Mouse (Mus musculus): ENCODE results near the gene Dmwd.

The Dmwd gene

GRCm38 (mm10) chr7:19075723-19076585 is at the start of gene Dmwd:
Gene Dmwd (plus strand): TSS chr7:19076227.
- peak; percentile 95 to 98 for DNase-seq (ENCODE audit: low spot score in 2 of 2)

DNA sequence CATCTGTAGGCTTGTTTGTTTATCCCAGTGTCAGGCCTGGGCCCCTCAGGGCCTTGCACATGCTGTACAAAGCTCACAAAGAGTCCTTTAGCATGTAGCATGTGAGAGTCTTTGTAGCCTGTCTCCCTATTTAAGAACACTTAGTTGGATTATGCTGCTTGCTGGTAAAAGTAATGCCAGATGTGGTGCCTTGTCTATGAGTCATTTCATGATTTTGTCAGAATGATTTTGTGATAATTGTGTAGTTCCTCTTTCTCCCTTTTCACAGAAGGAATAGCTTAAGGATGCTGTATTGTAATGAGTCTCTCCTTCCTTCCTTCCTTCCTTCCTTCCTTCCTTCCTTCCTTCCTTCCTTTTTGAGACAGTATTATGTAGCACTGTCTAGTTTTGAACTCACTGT is 48.0 kb upstream of the Dmwd start:
- no peak for DNase-seq (ENCODE audit: low spot score in 2 of 2)

- DNase-seq (ENCODE audit: low spot score in 2 of 2) = no peak
Measured at GRCm38 (mm10) chr7:19029084-19029653, 46.9 kb upstream of the Dmwd start.

- no peak for DNase-seq (ENCODE audit: low spot score in 2 of 2)
Measured at GRCm38 (mm10) chr7:19031641-19032040, 44.4 kb upstream of the Dmwd start.

GRCm38 (mm10) chr7:19044616-19045015 is 31.4 kb upstream of the Dmwd start:
- DNase-seq (ENCODE audit: low spot score in 2 of 2) = no peak

- no peak for DNase-seq (ENCODE audit: low spot score in 2 of 2)
Measured at GRCm38 (mm10) chr7:19046286-19047069, 29.5 kb upstream of the Dmwd start.

- DNase-seq (ENCODE audit: low spot score in 2 of 2) = no peak
Measured at GRCm38 (mm10) chr7:19048006-19048527, 28.0 kb upstream of the Dmwd start.

DNA sequence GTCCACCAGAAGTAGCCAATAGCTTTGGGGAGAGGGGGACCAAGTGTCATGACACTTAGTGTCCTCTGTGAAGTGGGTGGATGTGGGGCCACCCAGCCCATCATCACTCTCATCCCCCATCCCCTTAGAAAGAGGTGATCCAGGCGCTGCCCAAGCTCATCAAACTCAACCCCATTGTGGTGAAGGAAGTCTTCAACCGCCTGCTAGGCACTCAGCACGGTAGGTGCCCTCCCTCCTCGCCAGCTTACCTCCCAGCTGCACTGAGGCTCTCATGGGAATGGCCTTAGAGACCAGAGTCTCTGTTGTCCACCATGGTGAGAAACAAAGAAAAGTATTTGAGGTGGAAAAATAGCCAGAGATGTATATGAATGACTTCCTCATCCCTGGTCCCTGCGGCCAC is 26.8 kb upstream of the Dmwd start:
- DNase-seq (ENCODE audit: low spot score in 2 of 2) = no peak

- DNase-seq (ENCODE audit: low spot score in 2 of 2) = no peak
Measured at GRCm38 (mm10) chr7:19050172-19050571, 25.9 kb upstream of the Dmwd start.

- DNase-seq (ENCODE audit: low spot score in 2 of 2) = no peak
Measured at GRCm38 (mm10) chr7:19051161-19051560, 24.9 kb upstream of the Dmwd start.

GRCm38 (mm10) chr7:19052345-19053135 is 23.5 kb upstream of the Dmwd start:
- DNase-seq (ENCODE audit: low spot score in 2 of 2) = peak in 1 of 2 experiments; percentile 33

- DNase-seq (ENCODE audit: low spot score in 2 of 2) = no peak
Measured at GRCm38 (mm10) chr7:19053136-19053532, 22.9 kb upstream of the Dmwd start.

DNA sequence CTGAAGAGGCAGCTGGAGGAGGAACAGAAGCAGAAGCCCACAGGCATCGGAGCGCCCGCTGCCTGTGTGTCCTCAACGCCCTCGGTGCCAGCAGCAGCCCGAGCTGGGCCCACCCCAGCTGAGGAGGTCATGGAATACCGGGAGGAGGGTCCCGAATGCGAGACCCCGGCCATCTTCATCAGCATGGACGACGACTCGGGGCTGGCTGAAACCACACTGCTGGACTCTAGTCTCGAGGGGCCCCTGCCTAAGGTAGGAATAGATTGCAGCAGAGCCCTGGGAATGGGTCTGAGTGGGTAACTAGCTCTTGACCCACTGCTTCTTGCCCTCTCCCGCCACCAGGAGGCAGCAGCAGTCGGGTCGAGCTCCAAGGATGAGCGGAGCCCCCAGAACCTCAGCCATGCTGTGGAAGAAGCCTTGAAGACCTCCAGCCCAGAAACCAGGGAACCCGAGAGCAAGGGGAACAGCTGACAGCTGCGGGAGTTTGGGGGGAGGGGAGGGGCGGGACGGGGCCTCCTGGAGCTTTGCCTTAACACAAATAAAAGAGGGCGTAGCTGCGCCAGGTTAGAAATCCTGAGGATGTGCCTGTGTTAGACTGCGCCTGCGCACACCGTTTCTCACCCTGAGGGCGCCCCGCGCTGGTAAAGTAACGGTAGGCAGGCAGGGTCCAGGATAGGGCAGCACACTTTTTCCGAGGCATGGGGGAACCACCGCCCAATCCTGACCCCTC is 21.8 kb upstream of the Dmwd start, which contains the start of gene Rsph6a:
Gene Rsph6a (plus strand): TSS at position 644 of the 730 bp plus-strand sequence.
- DNase-seq (ENCODE audit: low spot score in 2 of 2) = peak in 1 of 2 experiments; percentile 42

DNA sequence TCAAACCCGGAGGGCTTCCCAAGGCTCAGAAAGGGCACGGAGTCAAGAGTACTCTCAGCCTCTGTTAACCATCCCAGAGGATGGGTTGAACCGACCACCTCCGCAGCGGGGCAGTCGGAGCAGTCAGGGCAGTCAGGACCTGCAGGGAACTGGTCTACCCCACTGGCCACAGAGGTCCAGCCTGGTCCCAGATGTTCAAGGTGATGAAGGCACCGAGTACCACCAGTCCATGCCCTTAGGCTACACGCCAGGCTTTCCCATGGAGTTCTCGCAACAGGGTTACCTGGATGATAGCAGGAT is 21.3 kb upstream of the Dmwd start:
- DNase-seq (ENCODE audit: low spot score in 2 of 2) = no peak

DNA sequence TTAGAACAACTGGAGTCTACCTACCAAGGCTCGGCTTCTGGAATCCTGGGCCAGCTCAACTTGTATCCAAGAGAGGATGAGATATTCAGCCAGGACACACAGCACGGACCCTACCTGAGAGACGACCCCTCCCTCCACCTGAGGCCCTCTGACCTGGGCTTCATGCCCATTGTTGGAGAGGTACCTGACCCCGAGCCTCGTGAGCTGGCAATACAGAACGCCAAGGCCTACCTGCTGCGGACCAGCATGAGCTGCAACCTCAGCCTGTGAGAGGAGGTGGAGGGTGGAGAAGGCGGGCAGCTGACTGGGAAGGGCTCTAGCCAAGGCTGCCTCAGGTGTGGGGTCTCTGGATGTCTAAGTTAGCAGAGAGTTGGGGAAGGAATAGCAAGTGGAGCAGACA is 20.9 kb upstream of the Dmwd start:
- DNase-seq (ENCODE audit: low spot score in 2 of 2) = no peak

GRCm38 (mm10) chr7:19057405-19057804 is 18.6 kb upstream of the Dmwd start:
- no peak for DNase-seq (ENCODE audit: low spot score in 2 of 2)

- no peak for DNase-seq (ENCODE audit: low spot score in 2 of 2)
Measured at GRCm38 (mm10) chr7:19065896-19066295, 10.1 kb upstream of the Dmwd start.

DNA sequence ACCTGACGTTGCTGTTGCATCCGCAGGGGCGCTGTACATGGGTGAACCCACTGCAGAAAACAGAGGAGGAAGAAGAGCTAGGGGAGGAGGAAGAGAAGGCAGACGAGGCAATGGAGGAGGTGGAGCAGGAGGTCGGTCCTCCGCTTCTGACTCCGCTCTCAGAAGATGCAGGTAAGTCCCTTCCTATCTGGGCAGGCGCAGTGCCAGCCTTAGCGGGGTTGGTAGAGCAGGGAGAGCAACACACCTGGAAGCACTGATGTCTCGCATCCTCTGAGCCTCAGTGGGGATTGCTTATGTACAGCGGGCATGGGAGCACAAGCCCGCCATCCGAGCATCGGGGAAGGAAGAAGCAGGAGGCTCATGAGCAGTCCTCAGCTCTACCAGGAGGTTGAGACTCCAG is 9.0 kb upstream of the Dmwd start:
- DNase-seq (ENCODE audit: low spot score in 2 of 2) = no peak

DNA sequence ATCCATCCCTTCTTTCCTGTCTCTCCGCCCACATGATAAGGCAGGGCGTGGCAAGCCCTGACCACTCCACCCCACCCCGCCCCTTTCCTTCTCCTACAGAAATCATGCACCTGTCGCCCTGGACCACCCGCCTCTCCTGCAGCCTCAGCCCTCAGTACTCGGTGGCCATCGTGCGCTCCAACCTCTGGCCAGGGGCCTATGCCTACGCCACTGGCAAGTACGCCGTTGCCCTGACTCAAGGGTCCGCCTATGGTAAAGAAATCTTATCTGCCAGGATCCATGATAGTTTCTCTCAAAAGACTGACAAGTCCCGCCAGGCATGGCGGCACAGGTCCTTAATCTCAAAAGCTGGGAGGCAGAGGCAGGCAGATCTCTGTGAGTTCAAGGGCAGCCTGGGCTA is 8.1 kb upstream of the Dmwd start:
- no peak for DNase-seq (ENCODE audit: low spot score in 2 of 2)

DNA sequence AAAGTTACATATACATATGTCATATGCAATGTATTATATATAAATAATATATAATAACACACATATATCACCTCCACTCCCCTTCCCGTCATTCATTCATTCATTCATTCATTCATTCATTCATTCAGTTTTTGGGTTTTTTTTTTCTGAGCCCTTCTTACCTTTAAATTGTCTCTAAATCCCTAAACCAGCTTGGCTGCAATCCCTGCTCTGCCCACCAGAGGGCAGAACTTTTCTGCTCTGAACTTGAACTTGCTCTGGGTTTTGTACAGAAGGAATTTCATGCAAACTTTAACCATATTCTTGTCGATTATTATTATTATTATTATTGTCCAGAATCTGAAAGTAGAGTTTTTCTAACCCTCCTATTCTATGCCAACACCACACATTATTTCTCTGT is 7.3 kb upstream of the Dmwd start:
- DNase-seq (ENCODE audit: low spot score in 2 of 2) = peak in 1 of 2 experiments; percentile 72

DNA sequence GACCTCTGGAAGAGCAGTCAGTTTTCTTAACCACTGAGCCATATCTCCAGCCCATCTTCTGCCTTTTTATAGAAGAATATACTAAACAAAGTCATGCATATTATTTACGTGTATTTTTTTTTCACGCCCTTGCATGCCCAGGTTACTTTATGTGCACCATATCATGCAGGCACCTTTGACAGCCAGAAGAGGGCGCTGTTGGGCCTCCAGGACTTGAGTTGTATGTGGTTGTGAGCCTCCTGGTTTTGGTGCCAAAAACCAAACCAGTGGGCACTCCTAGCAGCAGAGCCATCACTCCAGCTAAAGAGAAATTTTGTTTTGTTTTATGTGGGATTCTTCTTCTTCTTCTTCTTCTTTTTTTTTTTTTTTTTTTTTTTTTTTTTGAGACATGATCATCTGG is 6.5 kb upstream of the Dmwd start:
- no peak for DNase-seq (ENCODE audit: low spot score in 2 of 2)
